Mouse (Mus musculus) thymus, adult 2 months (tissue): ENCODE measurements around the gene Mb. TPM values are rescaled to one million over a fixed set of nuclear protein-coding genes. Genes with fewer than 3 reads are reported as not detected.

Experiments
- DNase-seq: peaks from one replicate; pipeline ENCODE4 v3.0.0; 2021
- H3K27ac ChIP-seq: fragments of 200-500 bp; 2 replicates; pipeline ENCODE4 v1.5.1; 2012; ENCODE audit warnings: low read length, control low read depth; ENCODE audit not compliant: control insufficient read depth, insufficient read depth
- H3K27me3 ChIP-seq: fragments of 200-500 bp; 2 replicates; pipeline ENCODE4 v1.6.1; 2012; ENCODE audit warnings: mild to moderate bottlenecking, low read length, moderate library complexity, mixed read lengths; ENCODE audit not compliant: control insufficient read depth, insufficient read depth
- H3K36me3 ChIP-seq: fragments of 200-500 bp; 2 replicates; pipeline ENCODE4 v1.6.1; 2012; ENCODE audit warnings: mild to moderate bottlenecking, low read length, moderate library complexity; ENCODE audit not compliant: control insufficient read depth, insufficient read depth
- H3K4me1 ChIP-seq: fragments of 200-500 bp; replicated peaks from 2 replicates; pipeline ENCODE4 v1.6.1; 2012; ENCODE audit warnings: low read length; ENCODE audit not compliant: control insufficient read depth, insufficient read depth
- H3K4me3 ChIP-seq: fragments of 200-500 bp; 2 replicates; pipeline ENCODE4 v1.5.1; 2012; ENCODE audit warnings: mild to moderate bottlenecking, low read length, control low read depth, moderate library complexity; ENCODE audit not compliant: control insufficient read depth, insufficient read depth
- CTCF ChIP-seq: fragments of 200-500 bp; IDR thresholded peaks from 2 replicates; pipeline ENCODE4 v1.5.1; 2012; ENCODE audit warnings: mild to moderate bottlenecking, control low read depth, low read length, moderate library complexity, borderline replicate concordance; ENCODE audit not compliant: control insufficient read depth, poor library complexity, insufficient read depth; ENCODE audit errors: extremely low read depth
- POLR2A ChIP-seq: fragments of 200-500 bp; IDR thresholded peaks from 2 replicates; pipeline ENCODE4 v1.6.1; 2012; ENCODE audit warnings: mild to moderate bottlenecking, low read length, control low read depth, moderate library complexity; ENCODE audit not compliant: control insufficient read depth, poor library complexity, insufficient read depth; ENCODE audit errors: extremely low read depth
- WGBS: fragments of 180-500 bp; shearing (Covaris S2); methylation state at CpG from one replicate; pipeline ENCODE4 v1.1.7; 2018; 5-methylcytosine and 5-hydroxymethylcytosine counted together
- polyA plus RNA-seq: library from polyadenylated mRNA; depleted of rRNA; stranded (reverse); fragments of >200 nt; gene quantifications from 2 replicates; pipeline ENCODE4 v1.2.3, GENCODE M21; 2012

The Mb gene
- polyA plus RNA-seq, 1 experiment: 591 TPM

DNA sequence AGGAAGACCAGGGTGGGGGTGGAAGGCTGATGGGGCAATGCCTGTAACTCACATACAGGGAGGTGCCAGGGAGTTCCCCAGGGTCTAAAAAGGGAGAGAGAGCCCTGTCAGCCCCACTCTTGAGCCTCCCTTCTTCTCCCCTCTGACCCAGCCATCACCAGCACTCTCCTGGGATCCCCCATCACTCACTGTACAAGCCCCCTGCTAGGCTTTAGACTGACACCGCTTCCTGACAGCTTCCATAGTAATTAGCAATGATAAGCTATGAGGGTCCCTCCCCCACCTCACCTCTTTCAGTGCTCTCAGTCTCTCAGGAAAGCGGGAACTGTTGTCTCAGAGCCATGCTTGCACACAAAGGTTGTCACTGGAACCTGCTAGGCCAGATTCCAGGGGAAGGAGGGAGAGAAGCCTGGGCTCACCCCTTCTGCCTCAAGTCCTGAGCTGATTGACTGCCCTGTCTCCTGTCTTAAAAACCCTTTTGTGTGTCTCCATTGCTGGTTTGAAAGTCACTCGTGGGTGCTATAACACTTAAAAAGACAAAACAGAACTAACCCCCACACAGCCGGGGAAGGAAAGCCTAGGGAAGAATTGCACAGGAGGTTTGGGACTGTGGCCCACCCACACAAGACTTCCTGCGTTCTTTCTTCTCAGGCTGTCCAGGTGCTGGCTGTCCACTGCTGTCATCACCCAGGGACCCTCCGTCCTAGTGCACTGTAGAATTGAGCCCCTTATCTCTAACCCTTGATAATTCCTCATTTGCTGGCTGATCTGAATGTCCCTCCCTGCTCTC lies 5.7 kb upstream of the Mb start:
- WGBS: 78% methylated on average over 6 of the region's 6 CpGs

DNA sequence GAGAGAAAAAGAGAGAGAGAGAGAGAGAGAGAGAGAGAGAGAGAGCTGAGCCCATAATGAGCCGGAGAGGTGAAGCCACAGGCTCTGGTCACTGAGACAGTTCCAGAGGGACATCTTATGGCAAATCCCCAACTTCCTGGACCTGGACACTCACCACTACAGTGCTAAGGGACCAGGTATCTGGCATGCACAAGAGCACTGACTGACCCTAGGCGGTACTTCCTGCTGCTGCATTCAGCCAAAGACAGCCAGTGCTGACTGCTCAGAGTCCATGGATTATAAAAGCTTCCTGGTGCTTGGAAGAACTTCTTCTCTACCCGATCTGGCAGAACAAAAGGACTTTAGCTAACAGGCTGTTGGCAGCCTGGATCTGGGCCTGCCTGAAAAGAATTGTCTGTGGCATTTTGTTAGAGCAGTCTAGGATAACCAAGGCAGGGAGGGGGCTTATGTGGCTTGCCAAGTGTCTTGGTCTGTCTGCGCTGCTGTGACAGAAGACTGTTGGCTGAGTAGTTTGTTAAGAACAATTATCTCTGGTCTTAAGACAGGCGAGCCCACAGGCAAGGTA lies 4.2 kb upstream of the Mb start:
- no peaks in the 10 kb centered on the region for H3K36me3 ChIP-seq
- TF ChIP-seq POLR2A (no peak), CTCF (no peak)
- H3K27ac ChIP-seq: no peak overlapping the region
- H3K4me1 ChIP-seq: no peaks in the 10 kb centered on the region
- no peak overlapping the region for H3K4me3 ChIP-seq
- H3K27me3 ChIP-seq: no peaks in the 10 kb centered on the region
- DNase-seq: no peak
- WGBS: 86% methylated on average over 5 of the region's 5 CpGs

More for the DNA sequence above, 5.7 kb upstream of the Mb start:
- H3K4me3 ChIP-seq: no peak overlapping the region
- H3K27ac ChIP-seq: no peak overlapping the region
- H3K36me3 ChIP-seq: no peaks in the 10 kb centered on the region
- TF ChIP-seq CTCF: no peak
- TF ChIP-seq POLR2A: no peak
- no peaks in the 10 kb centered on the region for H3K4me1 ChIP-seq
- no peaks in the 10 kb centered on the region for H3K27me3 ChIP-seq
- no peak for DNase-seq

DNA sequence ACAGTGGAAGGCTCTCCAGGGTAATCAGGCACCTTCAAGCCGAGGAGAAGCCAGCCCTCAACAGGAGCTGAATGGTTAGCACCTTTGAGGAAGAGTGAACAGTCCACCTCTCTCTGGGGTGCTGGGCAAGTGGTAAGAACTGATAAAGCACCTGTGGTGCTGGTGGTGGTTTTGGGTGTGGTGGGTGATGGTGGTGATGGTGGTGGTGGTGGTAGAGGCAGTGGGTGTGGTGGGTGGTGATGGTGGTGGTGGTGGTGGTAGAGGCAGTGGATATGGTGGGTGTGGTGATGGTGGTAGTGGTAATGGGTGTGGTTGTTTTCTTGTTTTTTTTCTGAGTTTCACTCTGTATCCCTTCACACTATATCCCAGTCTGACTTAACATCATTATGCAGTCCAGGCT lies 2.6 kb upstream of the Mb start:
- Histone ChIP-seq H3K4me1 (no peaks in the 10 kb centered on the region), H3K4me3 (no peak overlapping the region), H3K36me3 (no peaks in the 10 kb centered on the region), H3K27ac (no peak overlapping the region), H3K27me3 (no peaks in the 10 kb centered on the region)
- DNase-seq: no peak
- TF ChIP-seq CTCF: no peak
- TF ChIP-seq POLR2A: no peak
- 52% methylated on average over 1 of the region's 1 CpGs for WGBS

DNA sequence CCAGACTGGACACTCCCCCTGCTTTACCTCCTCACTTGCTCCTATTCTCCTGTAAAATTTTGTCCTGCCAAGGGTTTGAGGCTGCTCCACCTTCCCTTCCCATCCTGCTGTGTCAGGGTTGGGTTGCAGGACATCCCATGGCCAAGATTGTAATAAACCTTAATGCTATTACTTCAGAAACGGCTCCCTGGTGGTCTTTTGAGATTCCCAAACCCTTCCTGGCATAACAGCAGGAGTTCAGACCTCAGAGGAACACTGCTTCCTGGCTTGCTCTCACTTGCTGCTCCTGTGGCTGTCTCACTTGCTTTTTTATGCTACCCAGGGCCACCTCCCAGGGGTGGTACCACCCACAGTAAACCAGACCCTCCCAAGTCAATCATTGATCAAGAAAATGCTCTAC lies 1.7 kb upstream of the Mb start:
- Histone ChIP-seq H3K4me3 (no peak overlapping the region), H3K36me3 (no peaks in the 10 kb centered on the region), H3K27ac (no peak overlapping the region), H3K27me3 (no peaks in the 10 kb centered on the region), H3K4me1 (no peaks in the 10 kb centered on the region)
- TF ChIP-seq POLR2A (no peak), CTCF (no peak)
- 45% methylated on average over 1 of the region's 1 CpGs for WGBS
- DNase-seq: no peak

DNA sequence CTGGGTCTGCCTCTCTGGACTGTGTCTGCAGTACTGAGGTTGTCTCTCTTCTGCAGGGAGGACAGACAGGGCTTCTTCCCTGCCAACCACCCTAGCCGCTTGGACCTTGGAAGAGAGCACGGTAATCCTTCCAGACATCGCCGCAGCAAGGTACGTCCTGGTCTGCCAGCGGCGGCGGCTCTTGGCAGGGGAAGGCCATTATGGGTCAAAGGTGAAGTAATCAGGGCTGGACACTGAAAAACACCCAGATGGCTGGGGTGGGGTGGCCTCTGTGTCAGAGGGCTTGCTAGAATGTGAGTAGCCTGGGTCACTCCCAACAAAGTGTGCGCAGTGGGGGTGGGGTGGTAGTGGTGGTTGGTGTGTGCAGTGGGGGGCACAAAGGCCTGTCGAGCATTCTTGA lies 4.9 kb downstream of the Mb start:
- DNase-seq: no peak
- Histone ChIP-seq H3K4me3 (no peak overlapping the region), H3K4me1 (no peaks in the 10 kb centered on the region), H3K36me3 (no peaks in the 10 kb centered on the region), H3K27ac (no peak overlapping the region), H3K27me3 (no peaks in the 10 kb centered on the region)
- WGBS: 85% methylated on average over 10 of the region's 10 CpGs
- no peak for TF ChIP-seq POLR2A
- TF ChIP-seq CTCF: no peak

DNA sequence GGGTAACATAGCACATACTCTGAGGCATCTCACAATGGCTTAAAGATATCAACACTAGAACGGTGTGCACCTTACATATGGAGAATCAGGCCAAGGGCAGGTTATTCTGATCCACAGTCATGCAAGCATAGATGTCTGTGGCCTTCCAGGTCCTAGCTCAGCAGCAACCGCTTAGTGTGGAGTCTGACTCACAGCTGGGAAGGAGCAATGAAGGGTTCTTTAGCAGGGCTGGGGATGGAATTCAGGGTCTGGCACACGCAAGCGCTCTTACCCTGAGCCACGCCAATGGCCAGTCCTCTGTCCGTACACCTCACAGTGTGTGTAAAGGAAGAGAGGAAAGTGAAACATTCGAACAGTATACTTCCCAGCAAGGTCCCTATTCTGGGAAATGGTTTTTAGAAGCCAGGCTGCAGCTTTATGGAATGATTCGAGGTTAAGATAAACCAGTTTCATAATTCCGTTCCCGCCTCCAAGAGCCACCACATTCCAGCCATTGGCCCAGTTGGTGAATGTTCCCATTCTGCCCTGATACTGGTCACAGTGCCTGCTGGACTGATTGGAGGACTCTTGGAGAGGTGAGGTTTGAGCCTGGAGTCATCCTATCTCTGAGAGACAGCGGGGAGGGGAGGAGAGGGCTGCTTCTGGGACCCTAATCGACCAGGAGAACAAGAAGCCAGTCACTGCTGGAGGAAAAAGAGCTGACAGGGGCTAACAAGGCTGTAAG lies 5.7 kb downstream of the Mb start, which contains the start of gene Apol6:
Gene Apol6, plus strand, starts transcription at position 133 of the 724 bp plus-strand sequence.
- no peak within 1 kb of the TSS for H3K27ac ChIP-seq
- H3K4me1 ChIP-seq: no peaks in the 10 kb centered on the region
- H3K36me3 ChIP-seq: no peaks in the 10 kb centered on the region
- 81% methylated on average over 12 of the region's 12 CpGs for WGBS
- no peaks in the 10 kb centered on the region for H3K27me3 ChIP-seq
- DNase-seq: no peak
- no peak within 1 kb of the TSS for H3K4me3 ChIP-seq
- TF ChIP-seq CTCF (no peak), POLR2A (no peak)
